Mouse (Mus musculus) spleen, adult 2 months (tissue): ENCODE results near the gene Fabp1.

Source experiments
- CTCF ChIP-seq: fragments of 200-500 bp; IDR thresholded peaks from 2 replicates; pipeline ENCODE4 v1.5.1; 2011; ENCODE audit warnings: mild to moderate bottlenecking, inconsistent platforms; ENCODE audit not compliant: insufficient read depth, insufficient read length, insufficient replicate concordance; ENCODE audit errors: extremely low read depth
- POLR2A ChIP-seq: fragments of 200-500 bp; IDR thresholded peaks from 2 replicates; pipeline ENCODE4 v1.6.1; 2011; ENCODE audit warnings: low read depth, low read length, inconsistent platforms

DNA sequence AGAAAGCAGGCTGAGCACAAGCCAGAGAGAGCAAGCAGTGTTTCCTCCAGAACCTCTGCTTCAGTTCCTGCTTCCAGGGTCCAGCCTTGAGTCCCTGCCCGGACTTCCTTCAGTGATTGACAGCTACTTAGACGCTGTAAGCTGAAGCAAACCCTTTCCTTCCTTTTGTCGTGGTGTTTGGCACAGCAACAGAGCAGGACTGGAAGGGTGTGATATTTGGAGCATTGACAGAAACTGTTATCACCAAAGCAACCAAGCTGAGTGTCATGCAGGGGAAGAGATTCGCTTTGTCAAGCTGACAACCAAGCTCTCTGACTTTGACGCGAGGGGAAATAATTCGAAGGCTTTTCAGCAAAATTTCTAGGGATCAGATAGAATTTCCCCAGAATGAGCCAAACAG is 12.3 kb downstream of the Fabp1 start:
- TF ChIP-seq POLR2A (no peak), CTCF (no peak)
